Mouse (Mus musculus) adrenal gland, adult 2 months (tissue): Measurements from ENCODE around the gene Aars2. TPM values are rescaled to one million over a fixed set of nuclear protein-coding genes. Genes with fewer than 3 reads are reported as not detected.

Experiments used
- DNase-seq: peaks from one replicate; pipeline ENCODE4 v3.0.0; 2021
- long read RNA-seq: library from polyadenylated mRNA; stranded (forward); transcript quantifications from one replicate; pipeline ENCODE4 v2.0.0, GENCODE M21; 2021
- polyA plus RNA-seq: library from polyadenylated mRNA; depleted of rRNA; stranded (reverse); fragments of >200 nt; gene quantifications from 2 replicates; pipeline ENCODE4 v1.2.3, GENCODE M21; 2012; rRNA removed
- total RNA-seq, 2 experiments: library from RNA; stranded (reverse); gene quantifications; 2 replicates each; pipeline ENCODE4 v1.2.3; 2021

Gene Aars2
- total RNA-seq (10 to 100 TPM; 13.3 to 17.6 TPM), polyA plus RNA-seq (22.7 and 23.3 TPM in 2 replicates)
- long read RNA-seq, transcript Aars2-201 (22 exons, 3,349 nt) = major isoform, 47 of 57 reads
- long read RNA-seq, partial matches to known transcripts = 3 of 57 reads
- long read RNA-seq, other reads (novel, unspliced or antisense) = 7 of 57 reads

DNA sequence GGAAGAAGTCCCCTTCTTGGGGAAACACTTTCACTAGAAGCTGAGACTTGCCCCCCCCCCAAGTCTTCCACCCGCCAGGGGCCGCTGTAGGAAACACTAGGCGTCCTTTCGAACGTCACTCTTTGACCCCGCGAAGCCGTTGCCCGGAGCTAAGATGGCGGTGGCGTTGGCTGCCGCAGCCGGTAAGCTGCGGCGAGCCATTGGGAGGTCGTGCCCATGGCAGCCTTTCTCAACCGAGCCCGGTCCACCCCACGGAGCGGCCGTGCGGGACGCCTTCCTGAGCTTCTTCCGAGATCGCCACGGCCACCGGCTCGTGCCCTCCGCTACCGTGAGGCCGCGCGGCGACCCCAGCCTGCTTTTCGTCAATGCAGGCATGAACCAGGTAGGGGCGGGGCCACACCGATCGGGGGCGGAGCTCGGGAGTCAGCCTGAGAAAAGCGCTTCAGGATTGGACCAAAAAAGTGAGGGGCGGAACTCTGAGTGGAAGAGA lies at the start of gene Aars2:
Gene Aars2 (plus strand): TSS at position 142 of the 490 bp plus-strand sequence.
- DNase-seq = peak; percentile 95

GRCm38 (mm10) chr17:45457487-45457886 lies 49.2 kb upstream of the Aars2 start:
- no peak for DNase-seq

DNA sequence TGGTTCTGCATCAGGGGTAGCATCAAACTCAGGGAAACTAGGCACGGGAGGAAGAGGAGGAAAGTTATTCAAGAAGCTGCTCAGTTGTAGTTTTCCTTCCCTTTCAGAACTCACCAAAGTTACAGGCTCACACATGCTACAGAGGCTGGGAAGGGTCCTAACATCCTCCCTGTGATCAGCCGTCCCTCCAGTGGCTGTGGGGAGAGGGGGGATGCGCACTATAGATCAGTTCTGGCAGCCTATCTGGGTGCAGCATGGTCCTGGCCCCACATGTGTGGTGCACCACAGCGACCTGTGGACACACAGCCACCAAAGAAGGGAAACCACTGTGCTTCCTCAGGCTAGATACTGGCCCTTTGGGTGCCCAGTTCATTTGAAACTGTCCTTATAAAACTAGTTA lies 48.1 kb upstream of the Aars2 start:
- no peak for DNase-seq

GRCm38 (mm10) chr17:45459062-45459461 lies 47.6 kb upstream of the Aars2 start:
- DNase-seq = no peak

GRCm38 (mm10) chr17:45462506-45462905 lies 44.1 kb upstream of the Aars2 start:
- no peak for DNase-seq

DNA sequence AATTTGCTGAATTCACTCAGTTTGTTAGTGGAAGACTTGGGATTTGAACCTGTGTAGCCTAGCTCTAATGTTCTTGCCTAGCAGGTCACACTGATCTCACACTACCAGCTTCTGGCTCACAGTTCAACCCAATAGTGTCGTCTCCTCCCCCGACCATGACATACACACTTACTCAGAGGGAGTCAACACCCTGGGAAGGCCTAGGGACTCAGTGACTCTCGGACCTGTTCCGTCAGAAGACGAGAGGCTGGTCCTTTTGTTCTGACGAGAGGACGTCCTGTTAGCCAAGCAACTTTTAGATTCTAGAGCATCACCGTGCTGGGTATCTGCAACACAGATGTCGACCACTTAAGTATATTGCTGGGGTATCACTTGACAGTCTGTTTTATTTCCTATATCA lies 42.4 kb upstream of the Aars2 start:
- no peak for DNase-seq

- DNase-seq = no peak
Observed at GRCm38 (mm10) chr17:45466701-45467100, 39.9 kb upstream of the Aars2 start.

- no peak for DNase-seq
Observed at GRCm38 (mm10) chr17:45468302-45468701, 38.3 kb upstream of the Aars2 start.

- no peak for DNase-seq
Observed at GRCm38 (mm10) chr17:45470726-45471125, 35.9 kb upstream of the Aars2 start.

DNA sequence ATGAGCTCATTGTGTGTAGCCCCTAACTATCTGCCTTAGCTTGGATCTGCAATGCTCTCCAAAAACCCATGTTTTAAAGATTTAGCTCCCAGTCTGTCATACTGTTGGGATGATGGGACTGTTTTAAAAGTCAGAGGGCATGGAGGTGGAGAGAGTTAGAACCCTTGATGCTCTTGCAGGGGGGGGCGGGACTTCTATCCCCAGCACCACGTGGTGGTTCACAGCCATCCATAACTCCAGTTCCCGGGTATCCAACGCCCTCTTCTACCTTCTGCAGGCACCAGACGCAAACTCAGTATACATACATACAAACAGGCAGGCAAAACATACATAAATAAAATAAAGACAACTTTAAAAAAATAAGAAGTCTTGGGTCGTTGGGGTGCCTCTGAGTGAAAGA lies 33.0 kb upstream of the Aars2 start:
- no peak for DNase-seq

GRCm38 (mm10) chr17:45474146-45474545 lies 32.5 kb upstream of the Aars2 start:
- DNase-seq = no peak

- peak; percentile 71 for DNase-seq
Observed at GRCm38 (mm10) chr17:45474669-45475465, 31.8 kb upstream of the Aars2 start, which contains the start of gene Spats1. Gene Spats1, minus strand, starts transcription at chr17:45475415.

DNA sequence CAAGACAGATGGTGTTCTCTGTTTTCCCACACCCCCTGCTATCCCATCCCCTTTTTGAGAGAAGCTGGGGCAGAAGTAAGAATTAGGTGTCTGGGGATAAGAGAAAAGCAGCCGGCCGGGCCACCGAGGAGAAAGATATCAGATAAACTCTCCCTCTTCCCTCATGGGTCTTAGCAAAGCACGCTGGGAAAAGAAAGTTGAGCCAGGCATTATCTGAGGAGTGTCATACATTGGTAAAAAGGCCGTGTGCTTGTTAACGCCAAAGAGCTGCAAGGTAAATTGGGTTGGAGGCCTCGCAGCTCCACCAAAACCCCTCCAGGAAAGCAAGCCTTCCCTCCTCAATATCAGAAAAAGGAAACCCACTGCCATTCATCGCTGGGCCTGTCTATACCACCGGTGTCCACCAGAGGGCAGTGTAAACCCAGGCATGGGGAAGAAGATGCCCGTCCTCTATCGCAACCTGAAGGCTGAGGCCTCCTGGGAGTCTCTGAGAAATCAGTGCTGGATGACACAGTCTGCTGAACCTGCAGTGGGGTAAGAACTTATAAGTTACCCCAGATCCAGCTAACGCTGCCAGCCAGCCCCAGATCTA lies 28.3 kb upstream of the Aars2 start:
- peak; percentile 80 for DNase-seq

DNA sequence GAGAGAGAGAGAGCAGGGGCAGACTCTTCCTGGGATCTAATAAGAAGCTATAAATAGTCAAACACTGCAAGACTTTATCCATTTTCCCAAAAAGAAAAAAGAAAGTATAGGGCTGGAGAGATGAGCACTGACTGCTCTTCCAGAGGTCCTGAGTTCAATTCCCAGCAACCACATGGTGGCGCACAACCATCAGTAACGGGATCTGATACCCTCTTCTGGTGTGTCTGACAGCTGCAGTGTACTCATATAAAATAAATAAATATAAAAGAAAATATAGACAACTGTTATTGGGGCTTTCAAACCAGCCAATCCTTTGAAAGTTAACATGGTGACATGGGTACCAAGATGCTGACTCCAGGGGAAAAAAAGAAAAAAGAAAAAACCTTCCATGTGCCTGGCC lies 26.2 kb upstream of the Aars2 start:
- DNase-seq = peak; percentile 30

DNA sequence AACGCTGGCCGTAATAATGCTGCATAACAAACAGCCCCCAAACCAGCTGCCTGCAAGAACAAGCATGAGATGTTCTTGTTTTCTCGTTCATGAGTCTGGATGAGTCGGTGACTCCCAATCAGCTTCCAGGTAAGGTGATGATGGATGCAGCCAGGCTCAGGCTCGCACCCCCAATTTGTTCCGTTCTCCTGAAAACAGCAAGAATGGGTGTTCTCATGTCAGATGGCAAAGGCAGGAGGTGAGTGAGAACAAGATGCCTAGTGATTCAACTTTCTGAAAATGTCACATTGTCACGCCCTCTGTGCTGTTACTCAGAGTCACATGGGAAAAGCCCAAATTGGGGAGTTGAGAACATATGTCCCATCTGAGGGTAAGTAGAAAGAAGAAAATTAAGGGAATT lies 21.1 kb upstream of the Aars2 start:
- no peak for DNase-seq

DNA sequence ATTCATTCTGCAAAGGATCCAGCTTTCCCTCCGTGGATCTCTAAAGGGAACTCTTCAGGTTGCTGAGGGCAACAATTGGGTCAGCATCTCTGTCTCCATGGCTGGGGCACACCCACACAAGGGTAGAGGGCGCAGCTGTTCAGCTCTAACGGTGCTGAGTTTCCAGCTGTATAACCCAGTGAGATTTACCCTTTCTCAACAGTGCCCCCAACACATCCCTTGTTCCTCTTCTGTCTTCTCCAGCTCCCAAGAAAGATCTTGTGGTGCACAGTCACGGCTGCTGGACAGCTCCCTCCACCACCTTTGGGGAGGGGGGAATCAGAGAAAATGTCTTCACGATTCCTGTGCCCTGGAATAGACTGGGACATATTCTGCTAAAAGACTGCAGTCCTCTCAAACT lies 19.4 kb upstream of the Aars2 start:
- DNase-seq = no peak

DNA sequence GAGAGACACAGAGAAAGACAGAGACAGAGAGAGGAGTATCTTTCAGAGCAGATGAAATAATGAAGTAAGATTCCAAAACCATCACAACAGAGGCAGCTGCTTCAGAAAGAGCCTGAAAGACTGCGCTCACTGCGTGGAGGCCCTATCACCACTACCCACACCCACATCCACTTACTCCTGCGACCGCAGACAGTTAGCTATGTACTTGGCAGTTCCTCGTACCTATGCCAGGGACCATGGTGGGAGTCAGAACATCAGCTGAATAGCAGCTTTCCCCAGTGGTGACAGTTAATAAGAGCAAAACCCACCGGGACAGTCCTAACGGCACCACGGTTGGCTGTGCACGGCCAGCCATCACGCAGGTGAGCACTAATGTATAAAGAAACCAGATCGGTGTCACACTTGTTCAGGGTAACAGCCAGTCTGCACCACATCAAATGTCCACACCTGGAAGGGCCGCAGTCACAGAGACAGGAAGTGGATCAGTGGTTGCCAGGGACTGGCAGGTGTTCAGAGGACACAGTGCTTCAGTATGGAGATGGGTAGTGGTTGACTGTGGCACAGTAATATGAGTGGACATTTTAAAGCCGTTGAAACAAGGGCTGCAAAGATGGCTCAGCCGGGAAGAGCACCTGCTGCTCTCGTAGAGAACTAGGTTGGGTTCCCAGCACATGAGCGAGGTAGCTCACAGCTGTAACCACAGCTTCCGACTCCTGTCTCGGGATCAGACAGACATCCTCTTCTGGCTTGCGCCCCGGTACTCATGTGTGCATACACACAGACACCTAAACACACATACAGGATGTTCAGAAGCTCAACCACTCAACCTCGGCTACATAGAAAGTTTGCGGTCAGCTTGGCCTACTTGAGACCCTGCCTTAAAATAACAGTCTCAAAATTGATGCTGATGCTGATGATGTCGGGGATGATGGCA lies 18.1 kb upstream of the Aars2 start:
- no peak for DNase-seq

DNA sequence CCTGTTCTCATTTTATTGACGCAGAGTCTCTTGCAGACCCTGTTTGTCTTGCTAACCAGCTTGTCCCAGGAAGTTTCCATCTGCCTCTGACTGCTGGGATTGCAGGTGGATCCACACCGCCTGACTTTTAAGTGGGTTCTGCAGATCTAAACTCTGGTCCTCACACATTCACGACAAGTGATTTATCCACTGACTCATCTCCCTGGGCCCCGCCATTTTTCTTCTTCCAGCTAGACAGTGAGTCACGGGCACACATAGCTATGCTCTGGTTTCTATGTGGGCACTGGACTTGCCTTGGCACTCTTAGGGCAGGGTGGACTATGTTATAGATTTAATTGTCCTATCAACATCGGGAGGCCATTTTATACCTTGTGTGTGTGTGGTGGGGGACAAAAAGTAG lies 16.9 kb upstream of the Aars2 start:
- peak; percentile 51 for DNase-seq

GRCm38 (mm10) chr17:45490532-45491154 lies 16.0 kb upstream of the Aars2 start:
- no peak for DNase-seq

DNA sequence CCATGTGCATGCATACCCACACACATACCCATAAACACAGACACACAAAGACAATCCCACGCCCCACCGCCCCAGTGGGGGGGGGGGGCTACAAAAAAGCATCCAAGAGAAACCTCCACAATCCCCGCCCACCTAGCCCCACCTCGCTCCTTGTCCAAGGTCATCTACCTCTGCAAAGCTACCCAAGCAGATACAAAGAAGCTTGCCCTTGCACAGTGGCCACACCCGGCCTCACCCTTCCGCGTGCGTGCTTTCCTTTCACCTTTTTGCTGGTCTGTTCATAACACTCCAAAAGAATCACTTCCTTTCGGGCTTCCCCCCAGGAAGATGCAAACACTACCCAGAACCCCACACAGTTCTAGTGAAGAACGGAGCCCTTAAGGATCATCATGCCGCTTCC lies 11.2 kb upstream of the Aars2 start:
- no peak for DNase-seq

DNA sequence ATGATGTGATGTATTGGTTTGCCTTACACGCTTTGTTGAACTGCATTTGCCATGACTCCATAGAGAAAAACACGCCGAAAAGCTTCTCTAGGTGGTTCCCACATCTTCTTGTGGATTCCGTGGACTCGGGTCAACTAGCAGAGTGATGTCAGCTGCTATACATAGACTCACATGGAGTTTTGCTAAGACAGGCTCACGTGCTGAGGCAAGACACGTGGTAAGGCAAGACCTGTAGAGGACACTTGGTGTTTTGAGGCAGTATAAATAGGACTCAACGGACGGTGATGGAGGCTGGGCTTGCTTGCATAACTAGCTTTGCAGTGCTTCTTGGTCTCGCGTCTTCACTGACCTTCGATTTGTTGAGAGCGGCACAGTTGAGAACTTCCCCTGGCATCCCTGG lies 8.2 kb upstream of the Aars2 start:
- no peak for DNase-seq

GRCm38 (mm10) chr17:45499516-45499915 lies 7.1 kb upstream of the Aars2 start:
- no peak for DNase-seq
